Mouse (Mus musculus): ENCODE measurements around the gene Lmf1.

Lmf1 gene

GRCm38 (mm10) chr17:25568206-25568605 is 10.7 kb upstream of the Lmf1 start:
- DNase-seq (ENCODE audit: low read depth): no peak

GRCm38 (mm10) chr17:25568880-25569279 is 10.0 kb upstream of the Lmf1 start:
- no peak for DNase-seq (ENCODE audit: low read depth)

- DNase-seq (ENCODE audit: low read depth): no peak
Observed at GRCm38 (mm10) chr17:25569833-25570647, 8.8 kb upstream of the Lmf1 start.

GRCm38 (mm10) chr17:25570648-25571452 is 8.0 kb upstream of the Lmf1 start, which contains the start of gene Sox8:
Gene Sox8, minus strand, starts transcription at chr17:25570686.
- no peak for DNase-seq (ENCODE audit: low read depth)

- DNase-seq (ENCODE audit: low read depth): no peak
Observed at GRCm38 (mm10) chr17:25571453-25571820, 7.4 kb upstream of the Lmf1 start.

GRCm38 (mm10) chr17:25575208-25575971 is 3.5 kb upstream of the Lmf1 start:
- DNase-seq (ENCODE audit: low read depth): no peak

- no peak for DNase-seq (ENCODE audit: low read depth)
Observed at GRCm38 (mm10) chr17:25576034-25576433, 2.9 kb upstream of the Lmf1 start.

- no peak for DNase-seq (ENCODE audit: low read depth)
Observed at GRCm38 (mm10) chr17:25577263-25577662, 1.6 kb upstream of the Lmf1 start.

- no peak for DNase-seq (ENCODE audit: low read depth)
Observed at GRCm38 (mm10) chr17:25577702-25578101, 1.2 kb upstream of the Lmf1 start.

- DNase-seq (ENCODE audit: low read depth): no peak
Observed at GRCm38 (mm10) chr17:25579332-25580047, 605 bp downstream of the Lmf1 start.

GRCm38 (mm10) chr17:25582076-25582475 is 3.2 kb downstream of the Lmf1 start:
- no peak for DNase-seq (ENCODE audit: low read depth)

GRCm38 (mm10) chr17:25583099-25583498 is 4.2 kb downstream of the Lmf1 start:
- no peak for DNase-seq (ENCODE audit: low read depth)

GRCm38 (mm10) chr17:25583858-25584257 is 5.0 kb downstream of the Lmf1 start:
- DNase-seq (ENCODE audit: low read depth): no peak

GRCm38 (mm10) chr17:25584646-25585045 is 5.8 kb downstream of the Lmf1 start:
- no peak for DNase-seq (ENCODE audit: low read depth)

GRCm38 (mm10) chr17:25590068-25590467 is 11.2 kb downstream of the Lmf1 start:
- no peak for DNase-seq (ENCODE audit: low read depth)

GRCm38 (mm10) chr17:25590985-25591384 is 12.1 kb downstream of the Lmf1 start:
- DNase-seq (ENCODE audit: low read depth): no peak

- DNase-seq (ENCODE audit: low read depth): no peak
Observed at GRCm38 (mm10) chr17:25592336-25592735, 13.5 kb downstream of the Lmf1 start.

- no peak for DNase-seq (ENCODE audit: low read depth)
Observed at GRCm38 (mm10) chr17:25593411-25594261, 14.8 kb downstream of the Lmf1 start.

- DNase-seq (ENCODE audit: low read depth): no peak
Observed at GRCm38 (mm10) chr17:25595495-25595894, 16.6 kb downstream of the Lmf1 start.

GRCm38 (mm10) chr17:25597537-25597936 is 18.7 kb downstream of the Lmf1 start:
- DNase-seq (ENCODE audit: low read depth): no peak

- no peak for DNase-seq (ENCODE audit: low read depth)
Observed at GRCm38 (mm10) chr17:25602366-25602765, 23.5 kb downstream of the Lmf1 start.

Data from fibroblast of lung, adult 2 months (primary cell).